25 mouse cellular contexts compared by ENCODE assay signal in the genomic region with DNA sequence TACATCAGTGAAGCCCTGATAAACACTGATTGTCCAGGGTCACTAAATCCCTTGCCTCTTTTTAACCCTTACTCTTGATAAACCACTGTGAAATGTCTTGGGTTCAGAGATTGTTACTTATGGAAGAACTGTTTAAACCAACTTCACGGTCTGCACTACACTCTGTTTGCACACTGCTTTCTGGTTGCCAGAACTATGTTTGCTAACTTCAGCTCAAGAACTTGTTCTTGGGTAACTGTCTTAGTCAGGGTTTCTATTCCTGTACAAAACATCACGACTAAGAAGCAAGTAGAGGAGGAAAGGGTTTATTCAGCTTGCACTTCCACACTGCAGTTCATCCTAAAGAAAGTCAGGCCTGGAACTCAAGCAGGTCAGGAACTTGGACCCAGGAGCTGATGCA.
"Had no signal": no experiment of that assay in that cellular context is flagged by ENCODE, and none has a peak within 500 bp of the region (broad histone marks: within the 10 kb centered on the region; RNA-seq: fewer than 3 reads in every experiment).

No protein-coding gene starts in this region.

- H3K4me2 ChIP-seq: heart, embryonic 11.5 days; heart, embryonic 13.5 days; heart, embryonic 15.5 days; hindbrain, embryonic 13.5 days; hindbrain, embryonic 15.5 days; kidney, embryonic 15.5 days; limb, embryonic 13.5 days had no signal

- H3K9me3 ChIP-seq: heart, embryonic 13.5 days; heart, embryonic 15.5 days; hindbrain, embryonic 13.5 days; hindbrain, embryonic 15.5 days; kidney, embryonic 15.5 days; limb, embryonic 13.5 days had no signal

- DNase-seq: forebrain, postnatal 0 days; gastrocnemius, postnatal 14 days; gastrocnemius, postnatal 36 days; heart, adult 11 months; heart, adult 2 months; heart, postnatal 14 days; heart, postnatal 36 days; kidney, adult 11 months; kidney, adult 2 months; kidney, adult 9 months; kidney, postnatal 14 days; kidney, postnatal 36 days; layer of hippocampus, adult 9-11 months; layer of hippocampus, postnatal 36 days; left cerebral cortex, postnatal 4 days had no signal

- H3K4me1 ChIP-seq: heart, embryonic 15.5 days; limb, embryonic 13.5 days had no signal

- H3K4me3 ChIP-seq: heart, adult 2 months; heart, embryonic 13.5 days; heart, embryonic 15.5 days; hindbrain, embryonic 13.5 days; hindbrain, embryonic 15.5 days; kidney, embryonic 15.5 days; limb, embryonic 13.5 days had no signal

- H3K9ac ChIP-seq: forebrain, postnatal 0 days; heart, embryonic 13.5 days; heart, embryonic 15.5 days; hindbrain, embryonic 13.5 days; hindbrain, embryonic 15.5 days; kidney, embryonic 15.5 days; limb, embryonic 13.5 days had no signal

- H3K27me3 ChIP-seq: heart, embryonic 13.5 days; hindbrain, embryonic 13.5 days; hindbrain, embryonic 15.5 days; kidney, embryonic 15.5 days; limb, embryonic 13.5 days had no signal

- ATAC-seq: forebrain, postnatal 0 days; hindbrain, postnatal 0 days; intestine, embryonic 16.5 days had no signal

- H3K27ac ChIP-seq: heart, adult 2 months; heart, embryonic 13.5 days; heart, embryonic 15.5 days; hindbrain, embryonic 13.5 days; hindbrain, embryonic 15.5 days; hindbrain, postnatal 0 days; kidney, embryonic 15.5 days; kidney, postnatal 0 days; limb, embryonic 13.5 days had no signal

- H3K36me3 ChIP-seq: heart, embryonic 13.5 days; heart, embryonic 15.5 days; hindbrain, embryonic 13.5 days; hindbrain, embryonic 15.5 days; kidney, embryonic 15.5 days; limb, embryonic 13.5 days had no signal
